Mouse (Mus musculus): Measurements from ENCODE around the gene Higd1c. TPM values are rescaled to one million over a fixed set of nuclear protein-coding genes. Genes with fewer than 3 reads are reported as not detected.
"Not testable (repeated sequence)": the region's sequence is repeated elsewhere in the genome, so short reads cannot be mapped to it uniquely, and the experiment has no call there.

The Higd1c gene
- polyA plus RNA-seq, 1 experiment from 2014 or later, result not detected

DNA sequence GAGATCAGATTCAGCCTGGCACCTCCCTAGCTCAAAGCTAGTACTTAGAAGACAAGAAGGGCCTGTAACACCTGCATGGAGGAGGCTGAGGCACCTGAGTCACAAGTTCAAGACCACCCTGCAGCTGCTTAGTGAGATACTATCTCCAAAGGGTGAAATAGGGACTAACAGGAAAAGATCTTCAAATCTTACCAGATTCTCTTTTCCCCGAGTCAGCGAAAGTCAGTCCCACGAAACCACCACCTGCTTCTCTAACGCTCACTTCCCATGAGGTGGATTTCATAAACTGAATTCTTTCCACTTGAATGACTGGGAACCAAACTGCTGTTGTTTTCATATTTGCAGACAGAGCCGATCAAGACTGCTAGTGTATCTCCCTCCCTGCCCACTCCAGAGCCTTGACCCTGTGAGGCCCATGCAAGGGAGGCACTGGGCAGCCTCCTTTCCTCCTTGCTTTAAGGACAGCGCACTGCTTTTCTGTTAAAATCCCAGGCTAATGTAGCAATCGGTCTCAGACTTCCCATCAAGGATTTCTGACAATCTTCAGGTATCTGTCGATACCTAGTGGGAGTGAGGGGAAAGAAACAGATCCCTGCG, 53.6 kb downstream of the Higd1c start:
- Histone ChIP-seq H3K27me3 (no peaks in the 10 kb centered on the region), H3K27ac (no peak overlapping the region), H3K4me1 (peaks cover 46% of the 10 kb centered on the region), H3K9me3 (no peaks in the 10 kb centered on the region), H3K4me2 (no peak overlapping the region), H3K4me3 (no peak overlapping the region), H3K9ac (no peak overlapping the region), H3K36me3 (no peaks in the 10 kb centered on the region)
- WGBS, result 77% methylated on average over 9 of the region's 9 CpGs
- no peak for ATAC-seq (ENCODE audit: insufficient number of reproducible peaks, low FRiP score, low TSS enrichment, low read depth)

DNA sequence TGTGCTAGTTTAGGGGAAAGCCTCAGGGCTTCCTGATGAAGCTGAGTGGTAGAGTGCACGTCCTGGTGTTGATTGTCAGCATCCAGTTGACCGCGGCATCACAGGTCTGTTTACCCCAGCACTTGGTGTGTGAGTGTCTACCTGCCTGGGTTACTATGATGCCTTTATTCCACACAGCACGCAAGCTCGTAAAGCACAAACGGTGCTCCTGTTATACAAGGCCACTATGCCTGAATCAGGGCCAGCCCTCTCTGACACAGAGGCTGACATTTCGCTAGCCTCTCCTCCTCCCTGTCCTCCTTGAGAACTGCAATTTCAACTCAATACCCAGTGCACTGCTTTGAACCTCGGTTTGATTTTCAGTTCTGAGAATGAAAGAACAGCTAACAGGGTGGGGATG, 55.0 kb downstream of the Higd1c start:
- no peak overlapping the region for H3K4me3 ChIP-seq
- H3K4me2 ChIP-seq, result no peak overlapping the region
- H3K9me3 ChIP-seq, result no peaks in the 10 kb centered on the region
- H3K9ac ChIP-seq, result no peak overlapping the region
- ATAC-seq (ENCODE audit: insufficient number of reproducible peaks, low FRiP score, low TSS enrichment, low read depth), result no peak
- no peak overlapping the region for H3K27ac ChIP-seq
- peaks cover 7% of the 10 kb centered on the region; the same call in 1 of the 2 replicates for H3K27me3 ChIP-seq
- H3K4me1 ChIP-seq, result peaks cover 51% of the 10 kb centered on the region
- no peaks in the 10 kb centered on the region for H3K36me3 ChIP-seq
- 56% methylated on average over 8 of the region's 8 CpGs for WGBS

DNA sequence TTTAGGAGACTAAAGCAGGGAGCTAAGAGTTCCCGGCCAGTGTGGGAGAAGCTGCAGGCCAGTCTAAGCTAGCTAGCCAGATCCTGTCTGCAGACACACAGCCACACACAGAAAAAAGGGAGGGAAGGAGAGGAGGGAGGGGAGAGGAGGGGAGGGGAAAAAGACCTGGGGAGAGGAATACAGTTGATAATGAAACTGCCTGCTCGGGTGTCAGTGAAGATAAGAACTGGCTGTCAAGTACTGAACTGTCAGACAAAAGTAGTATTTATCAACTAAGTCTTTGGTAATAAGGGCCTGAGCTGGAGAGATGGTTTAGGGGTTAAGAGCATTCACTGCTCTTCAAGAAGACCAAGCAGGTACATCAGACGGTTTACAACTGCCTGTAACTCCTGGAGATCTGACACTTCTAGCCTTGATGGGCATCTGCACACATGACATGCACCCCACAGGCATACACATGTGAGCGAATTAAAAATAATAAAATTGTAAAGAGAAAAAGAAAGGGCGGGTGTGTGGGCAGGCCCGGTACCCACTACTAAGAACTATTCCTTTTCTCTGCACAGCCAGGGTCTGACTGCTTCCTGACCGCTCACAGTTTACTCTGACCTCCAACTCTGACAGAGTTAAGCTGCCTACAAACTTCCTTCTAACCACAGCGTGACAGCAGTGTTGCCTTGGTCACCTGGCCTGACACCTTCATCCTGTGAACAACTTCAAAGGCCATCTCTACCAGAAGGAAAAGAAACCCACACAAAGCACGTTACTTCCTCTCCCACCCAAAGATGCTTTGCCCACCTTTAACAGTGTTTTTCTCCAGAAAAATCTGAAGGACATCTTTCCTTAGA, 55.8 kb downstream of the Higd1c start:
- Histone ChIP-seq H3K4me3 (no peak overlapping the region), H3K9me3 (no peaks in the 10 kb centered on the region), H3K4me1 (peaks cover 54% of the 10 kb centered on the region), H3K27me3 (peaks cover 9% of the 10 kb centered on the region; the same call in 1 of the 2 replicates), H3K4me2 (no peak overlapping the region), H3K9ac (no peak overlapping the region), H3K36me3 (no peaks in the 10 kb centered on the region), H3K27ac (no peak overlapping the region)
- no peak for ATAC-seq (ENCODE audit: insufficient number of reproducible peaks, low FRiP score, low TSS enrichment, low read depth)
- 59% methylated on average over 9 of the region's 9 CpGs for WGBS

DNA sequence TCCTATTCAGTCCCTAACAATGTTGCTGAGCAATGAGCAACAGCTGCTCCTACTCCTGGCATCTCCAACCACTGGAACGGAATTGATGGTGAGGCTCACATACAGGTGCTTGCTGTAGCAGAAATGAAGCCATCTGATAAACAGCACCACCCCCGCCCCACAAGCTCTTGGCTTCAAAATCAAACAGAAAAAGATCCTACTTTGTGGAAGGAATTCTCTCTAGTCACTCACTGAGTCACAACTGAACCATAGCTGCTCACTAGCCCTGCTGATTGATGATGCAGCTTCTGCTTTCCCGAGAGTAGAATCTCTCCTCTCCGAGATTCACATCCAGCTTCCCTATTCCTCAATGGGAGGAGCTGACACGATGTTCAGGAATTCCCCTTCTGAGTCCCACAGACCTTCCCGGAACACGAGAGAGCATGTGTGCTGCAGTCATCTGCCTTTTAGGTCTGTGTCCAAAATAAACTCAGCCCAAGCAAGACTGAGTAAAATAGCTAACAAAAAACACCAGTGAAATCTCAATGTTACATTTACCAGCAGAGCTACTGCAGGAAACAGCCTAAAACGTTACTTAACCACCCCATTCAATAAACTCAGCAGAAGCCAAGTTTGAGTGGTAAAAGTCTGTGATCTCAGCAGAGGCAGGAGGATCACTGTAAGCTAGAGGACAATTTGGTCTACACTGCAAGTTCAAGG, 56.9 kb downstream of the Higd1c start:
- H3K4me2 ChIP-seq, result peak overlapping the region; percentile 95
- H3K36me3 ChIP-seq, result no peaks in the 10 kb centered on the region
- H3K27me3 ChIP-seq, result peaks cover 13% of the 10 kb centered on the region; the same call in 1 of the 2 replicates
- no peak overlapping the region for H3K9ac ChIP-seq
- H3K9me3 ChIP-seq, result no peaks in the 10 kb centered on the region
- H3K27ac ChIP-seq, result no peak overlapping the region
- no peak for ATAC-seq (ENCODE audit: insufficient number of reproducible peaks, low FRiP score, low TSS enrichment, low read depth)
- WGBS, result 34% methylated on average over 8 of the region's 8 CpGs
- peak overlapping the region; percentile 89 for H3K4me3 ChIP-seq
- peaks cover 52% of the 10 kb centered on the region for H3K4me1 ChIP-seq

- H3K27me3 ChIP-seq, result peaks cover 13% of the 10 kb centered on the region; the same call in 1 of the 2 replicates
- ATAC-seq (ENCODE audit: insufficient number of reproducible peaks, low FRiP score, low TSS enrichment, low read depth); H3K36me3 ChIP-seq; H3K27ac ChIP-seq; H3K9me3 ChIP-seq: not testable (repeated sequence)
- peak within 1 kb of the TSS; percentile 89 for H3K4me3 ChIP-seq
- H3K4me1 ChIP-seq, result peaks cover 48% of the 10 kb centered on the region
- peak within 1 kb of the TSS; percentile 95 for H3K4me2 ChIP-seq
- H3K9ac ChIP-seq, result peak within 1 kb of the TSS; percentile 87
- WGBS, result 25% methylated on average over 3 of the region's 3 CpGs
Observed at GRCm38 (mm10) chr15:100421758-100422197, 57.4 kb downstream of the Higd1c start, which contains the start of gene Gm5475. Gene Gm5475, plus strand, starts transcription at chr15:100422147.

DNA sequence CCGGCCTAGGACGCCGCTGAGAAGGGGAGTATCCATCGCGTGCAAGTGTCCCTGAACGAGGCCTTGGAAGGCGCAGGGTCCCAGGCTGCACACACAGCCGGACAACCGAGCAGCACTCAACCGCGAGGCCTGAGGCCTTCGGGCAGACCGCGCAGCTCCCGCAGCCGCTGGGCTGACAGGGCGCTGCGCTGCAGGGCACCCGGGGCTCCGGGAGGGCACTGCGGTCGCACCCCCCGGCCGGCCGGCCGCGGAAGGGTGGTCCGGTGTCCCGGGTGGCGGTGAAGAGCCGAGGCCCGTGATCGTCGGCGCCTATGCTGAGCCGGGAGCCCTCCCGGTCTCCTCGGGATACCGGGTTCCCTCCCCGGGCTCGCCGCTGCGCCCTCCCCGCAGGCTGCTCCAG, 58.1 kb downstream of the Higd1c start:
- peaks cover 13% of the 10 kb centered on the region; the same call in 1 of the 2 replicates for H3K27me3 ChIP-seq
- no peaks in the 10 kb centered on the region for H3K9me3 ChIP-seq
- WGBS, result under 1% methylated on average over 43 of the region's 44 CpGs
- peak overlapping the region; percentile 87 for H3K9ac ChIP-seq
- ATAC-seq (ENCODE audit: insufficient number of reproducible peaks, low FRiP score, low TSS enrichment, low read depth), result no peak
- no peaks in the 10 kb centered on the region for H3K36me3 ChIP-seq
- peak overlapping the region; percentile 89 for H3K4me3 ChIP-seq
- H3K4me2 ChIP-seq, result peak overlapping the region; percentile 95
- H3K4me1 ChIP-seq, result peaks cover 44% of the 10 kb centered on the region
- no peak overlapping the region for H3K27ac ChIP-seq

- Histone ChIP-seq H3K27ac (no peak overlapping the region), H3K9me3 (no peaks in the 10 kb centered on the region), H3K4me3 (peak overlapping the region; percentile 89), H3K27me3 (peaks cover 13% of the 10 kb centered on the region; the same call in 1 of the 2 replicates), H3K4me1 (peaks cover 39% of the 10 kb centered on the region), H3K36me3 (no peaks in the 10 kb centered on the region), H3K9ac (peak overlapping the region; percentile 87), H3K4me2 (peak overlapping the region; percentile 95)
- under 1% methylated on average over 65 of the region's 65 CpGs for WGBS
- ATAC-seq (ENCODE audit: insufficient number of reproducible peaks, low FRiP score, low TSS enrichment, low read depth), result peak; percentile 95
Observed at GRCm38 (mm10) chr15:100422899-100423860, 58.8 kb downstream of the Higd1c start.

DNA sequence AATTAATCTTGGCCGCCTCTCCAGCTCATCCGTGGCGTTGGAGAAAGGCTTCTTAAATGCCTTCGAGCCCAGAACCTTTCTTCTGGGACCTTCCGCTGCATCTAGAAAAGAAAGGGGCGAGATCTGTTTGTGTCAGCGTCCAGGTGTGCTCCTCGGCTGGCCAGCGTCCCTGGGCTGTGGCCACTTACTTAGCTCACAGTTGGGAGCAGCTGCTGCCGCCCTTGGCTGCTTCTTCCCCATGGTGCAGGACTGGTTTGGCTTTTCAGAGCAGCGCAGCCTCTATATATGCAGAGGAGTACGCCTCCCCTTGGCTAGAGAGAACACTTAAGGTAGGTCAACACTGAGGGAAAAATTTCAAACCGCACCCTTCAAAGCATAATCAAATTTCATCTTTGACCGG, 59.6 kb downstream of the Higd1c start:
- peaks cover 43% of the 10 kb centered on the region for H3K4me1 ChIP-seq
- no peak for ATAC-seq (ENCODE audit: insufficient number of reproducible peaks, low FRiP score, low TSS enrichment, low read depth)
- H3K27me3 ChIP-seq, result peaks cover 13% of the 10 kb centered on the region; the same call in 1 of the 2 replicates
- WGBS, result 3% methylated on average over 14 of the region's 14 CpGs
- H3K27ac ChIP-seq, result no peak overlapping the region
- peak overlapping the region; percentile 89 for H3K4me3 ChIP-seq
- H3K9ac ChIP-seq, result 0 out of 2 replicates have a peak overlapping the region, but pooled peaks have one; percentile 26
- H3K4me2 ChIP-seq, result peak overlapping the region; percentile 95
- H3K36me3 ChIP-seq, result no peaks in the 10 kb centered on the region
- H3K9me3 ChIP-seq, result no peaks in the 10 kb centered on the region

- Histone ChIP-seq H3K4me3 (peak within 1 kb of the TSS; percentile 89), H3K9ac (0 out of 2 replicates have a peak within 1 kb of the TSS, but pooled peaks have one; percentile 26), H3K27me3 (peaks cover 13% of the 10 kb centered on the region; the same call in 1 of the 2 replicates), H3K9me3 (no peaks in the 10 kb centered on the region), H3K36me3 (no peaks in the 10 kb centered on the region), H3K4me2 (peak within 1 kb of the TSS; percentile 95), H3K27ac (no peak within 1 kb of the TSS), H3K4me1 (peaks cover 40% of the 10 kb centered on the region)
- WGBS, result 7% methylated on average over 17 of the region's 17 CpGs
- ATAC-seq (ENCODE audit: insufficient number of reproducible peaks, low FRiP score, low TSS enrichment, low read depth), result no peak
Observed at GRCm38 (mm10) chr15:100424396-100425122, 60.2 kb downstream of the Higd1c start, which contains the start of gene Slc11a2. Gene Slc11a2, minus strand, starts transcription at chr15:100425072.

DNA sequence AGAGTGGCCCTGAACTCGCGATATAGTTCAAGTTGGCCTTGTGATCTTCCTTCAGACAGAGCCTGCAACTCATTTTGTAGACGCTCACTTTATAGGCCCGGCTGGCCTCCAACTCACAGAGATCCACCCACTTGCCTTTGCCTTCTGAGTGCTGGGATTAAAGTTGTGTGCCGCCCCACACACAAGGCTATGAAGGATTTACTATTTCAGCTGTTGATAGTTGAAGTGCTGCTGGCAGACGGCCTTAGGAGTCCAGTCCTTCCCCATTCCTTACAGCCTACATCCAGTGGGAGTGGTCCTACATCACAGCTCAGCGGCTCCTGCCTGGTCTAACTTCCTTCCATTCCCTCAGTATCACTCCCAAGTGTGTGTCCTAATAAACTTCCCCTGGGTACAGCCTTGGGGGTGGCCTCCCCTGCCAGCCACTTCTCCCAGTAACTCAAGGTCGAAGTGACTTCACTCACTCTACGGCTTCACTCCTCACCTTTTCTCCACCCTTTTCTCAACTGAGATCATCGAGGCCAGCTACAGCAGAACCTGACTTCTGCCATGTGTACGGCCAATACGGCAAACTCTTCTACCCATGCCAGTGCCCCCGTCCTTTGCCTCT, 64.1 kb downstream of the Higd1c start:
- ATAC-seq (ENCODE audit: insufficient number of reproducible peaks, low FRiP score, low TSS enrichment, low read depth), result peak; percentile 30; the same call in 1 of the 2 replicates
- H3K27me3 ChIP-seq, result peaks cover 13% of the 10 kb centered on the region; the same call in 1 of the 2 replicates

More for the DNA sequence above, 64.1 kb downstream of the Higd1c start:
- no peak overlapping the region for H3K4me2 ChIP-seq
- no peaks in the 10 kb centered on the region for H3K9me3 ChIP-seq
- WGBS, result 49% methylated on average over 13 of the region's 13 CpGs
- H3K4me3 ChIP-seq, result no peak overlapping the region
- peaks cover 19% of the 10 kb centered on the region for H3K4me1 ChIP-seq
- no peaks in the 10 kb centered on the region for H3K36me3 ChIP-seq
- peak overlapping the region; percentile 24; the same call in 1 of the 2 replicates for H3K27ac ChIP-seq
- H3K9ac ChIP-seq, result no peak overlapping the region

All from limb, embryonic 15.5 days (tissue).